Mouse (Mus musculus): ENCODE results near the gene Vmn1r32. TPM values are rescaled to one million over a fixed set of nuclear protein-coding genes. Genes with fewer than 3 reads are reported as not detected.

Vmn1r32 gene
- total and polyA plus RNA-seq, 2 experiments from 2014 or later = 0.06 to 0.16 TPM

DNA sequence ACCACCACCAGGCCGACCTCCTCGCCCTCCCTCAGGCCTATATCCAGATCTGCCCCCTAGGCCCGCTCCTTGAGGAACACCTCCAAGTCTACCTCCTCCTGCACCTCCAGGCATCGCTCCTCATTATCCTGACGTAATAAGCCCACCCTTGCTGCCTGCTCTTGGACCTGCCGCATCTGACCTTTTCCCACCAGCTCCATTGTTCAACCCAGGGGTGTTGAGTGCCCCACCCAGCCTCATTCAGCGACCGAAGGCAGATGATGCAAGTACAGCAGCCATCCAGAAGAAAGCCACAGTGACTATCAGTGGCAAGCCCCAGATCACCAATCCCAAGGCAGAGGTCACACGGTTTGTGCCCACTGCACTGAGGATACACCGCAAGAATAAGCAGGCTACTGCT is 31.5 kb downstream of the Vmn1r32 start:
- Histone ChIP-seq H3K4me3 (ENCODE audit: low read length) (no peak overlapping the region), H3K36me3 (ENCODE audit: insufficient read depth, low read length) (no peaks in the 10 kb centered on the region), H3K27ac (no peak overlapping the region), H3K9me3 (ENCODE audit: low read length) (no peaks in the 10 kb centered on the region), H3K4me2 (ENCODE audit: low read depth, low read length) (no peak overlapping the region), H3K27me3 (ENCODE audit: insufficient read depth, low read length) (no peaks in the 10 kb centered on the region), H3K4me1 (ENCODE audit: insufficient read depth, low read length) (no peaks in the 10 kb centered on the region), H3K9ac (replicated peaks; ENCODE audit: low read length) (no peak overlapping the region)
- 94% methylated on average over 10 of the region's 10 CpGs for WGBS
- no peak for TF ChIP-seq CTCF (IDR thresholded peaks at IDR 0.05; ENCODE audit: low read depth)
- ATAC-seq (no peak), DNase-seq (ENCODE audit: low spot score) (no peak)

DNA sequence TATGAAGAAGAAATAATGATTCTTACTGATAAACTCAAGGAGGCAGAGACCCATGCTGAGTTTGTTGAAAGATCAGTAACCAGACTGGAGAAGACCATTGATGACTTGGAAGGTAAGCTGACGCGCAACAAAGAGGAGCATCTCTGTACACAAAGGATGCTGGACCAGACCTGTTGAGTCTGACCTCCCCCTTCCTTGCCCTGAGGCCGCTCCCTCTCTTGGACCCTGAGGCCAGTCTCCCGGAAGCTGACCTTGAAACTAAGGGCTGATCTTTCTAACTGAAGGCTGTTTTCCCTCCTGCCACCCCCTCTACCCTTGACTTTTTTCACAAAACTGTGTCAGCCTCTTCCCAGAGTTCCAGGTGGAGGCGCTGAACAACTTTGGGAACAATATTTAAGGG is 43.5 kb downstream of the Vmn1r32 start:
- Histone ChIP-seq H3K4me3 (ENCODE audit: low read length) (no peak overlapping the region), H3K4me1 (ENCODE audit: insufficient read depth, low read length) (no peaks in the 10 kb centered on the region), H3K9me3 (ENCODE audit: low read length) (no peaks in the 10 kb centered on the region), H3K27me3 (ENCODE audit: insufficient read depth, low read length) (no peaks in the 10 kb centered on the region), H3K9ac (replicated peaks; ENCODE audit: low read length) (no peak overlapping the region), H3K36me3 (ENCODE audit: insufficient read depth, low read length) (no peaks in the 10 kb centered on the region), H3K27ac (no peak overlapping the region), H3K4me2 (ENCODE audit: low read depth, low read length) (no peak overlapping the region)
- WGBS = 94% methylated on average over 5 of the region's 5 CpGs
- DNase-seq (ENCODE audit: low spot score) (no peak), ATAC-seq (no peak)
- TF ChIP-seq CTCF (IDR thresholded peaks at IDR 0.05; ENCODE audit: low read depth) = no peak

Other genes with a start within 250 kb of the Vmn1r32 start
- gene Mad2l1, start 24.7 kb downstream of the Vmn1r32 start, total RNA-seq (2014; rRNA removed) = 8.6 and 9.0 TPM in 2 replicates
- 23.3 and 24.6 TPM in 2 replicates for gene Mad2l1, start 24.7 kb downstream of the Vmn1r32 start, polyA plus RNA-seq (2015; fragmentation: Nextera tagmentation; extraction: Ambion mirVana)
- gene Vmn1r33, start 58.2 kb upstream of the Vmn1r32 start, total RNA-seq (2014; rRNA removed) = not detected in 2 replicates
- gene Vmn1r33, start 58.2 kb upstream of the Vmn1r32 start, polyA plus RNA-seq (2015; fragmentation: Nextera tagmentation; extraction: Ambion mirVana) = not detected in 2 replicates
- gene Vmn1r34, start 83.8 kb upstream of the Vmn1r32 start, total RNA-seq (2014; rRNA removed) = not detected in 2 replicates
- not detected in 2 replicates for gene Vmn1r34, start 83.8 kb upstream of the Vmn1r32 start, polyA plus RNA-seq (2015; fragmentation: Nextera tagmentation; extraction: Ambion mirVana)
- gene Vmn1r35, start 125.8 kb upstream of the Vmn1r32 start, total RNA-seq (2014; rRNA removed) = not detected in 2 replicates
- not detected in 2 replicates for gene Vmn1r35, start 125.8 kb upstream of the Vmn1r32 start, polyA plus RNA-seq (2015; fragmentation: Nextera tagmentation; extraction: Ambion mirVana)
- gene Vmn1r36, start 159.1 kb upstream of the Vmn1r32 start, total RNA-seq (2014; rRNA removed) = not detected in 2 replicates
- gene Vmn1r36, start 159.1 kb upstream of the Vmn1r32 start, polyA plus RNA-seq (2015; fragmentation: Nextera tagmentation; extraction: Ambion mirVana) = not detected in 2 replicates
- gene Vmn1r37, start 169.3 kb upstream of the Vmn1r32 start, total RNA-seq (2014; rRNA removed) = 0.37 TPM in 1 of 2 replicates, not detected in the other
- 0.18 TPM in 1 of 2 replicates, not detected in the other for gene Vmn1r37, start 169.3 kb upstream of the Vmn1r32 start, polyA plus RNA-seq (2015; fragmentation: Nextera tagmentation; extraction: Ambion mirVana)
- not detected in 2 replicates for gene Vmn1r38, start 222.5 kb upstream of the Vmn1r32 start, total RNA-seq (2014; rRNA removed)
- gene Vmn1r38, start 222.5 kb upstream of the Vmn1r32 start, polyA plus RNA-seq (2015; fragmentation: Nextera tagmentation; extraction: Ambion mirVana) = not detected in 2 replicates

All from hindbrain, postnatal 0 days (tissue).